Mouse (Mus musculus): ENCODE measurements at regions not wholly inside any gene's neighbourhood (a gene's known extent, or its start where the extent isn't known, plus 50 kb on each side); places are given as distances from the start of the nearest gene placed in this dataset.

- H3K4me3 ChIP-seq (ENCODE audit: extremely low read depth, insufficient read depth, insufficient read length), result no peak overlapping the region
- no peak for TF ChIP-seq POLR2A (IDR thresholded peaks at IDR 0.05; ENCODE audit: low read depth, low read length)
- TF ChIP-seq CTCF (IDR thresholded peaks at IDR 0.05; ENCODE audit: extremely low read depth, insufficient read depth, insufficient read length, insufficient replicate concordance), result no peak
- no peak overlapping the region for H3K27ac ChIP-seq (ENCODE audit: insufficient read depth, low read length)
- H3K27me3 ChIP-seq (ENCODE audit: control insufficient read depth, insufficient read depth, low read length), result no peaks in the 10 kb centered on the region
- no peaks in the 10 kb centered on the region for H3K36me3 ChIP-seq (ENCODE audit: control insufficient read depth, insufficient read depth, low read length)
- H3K4me1 ChIP-seq (ENCODE audit: control insufficient read depth, insufficient read depth, insufficient read length), result no peaks in the 10 kb centered on the region
- WGBS, result 89% methylated on average over 4 of the region's 4 CpGs
- DNase-seq (ENCODE audit: low read depth in 1 of 2, low spot score in 2 of 2), result no peak
Measured at GRCm38 (mm10) chr8:89673911-89674310, 629.9 kb upstream of the Sall1 start.

- no peaks in the 10 kb centered on the region for H3K27me3 ChIP-seq (ENCODE audit: control insufficient read depth, insufficient read depth, low read length)
- DNase-seq (ENCODE audit: low read depth in 1 of 2, low spot score in 2 of 2), result no peak
- H3K4me3 ChIP-seq (ENCODE audit: extremely low read depth, insufficient read depth, insufficient read length), result no peak overlapping the region
- no peaks in the 10 kb centered on the region for H3K4me1 ChIP-seq (ENCODE audit: control insufficient read depth, insufficient read depth, insufficient read length)
- no peak for TF ChIP-seq POLR2A (IDR thresholded peaks at IDR 0.05; ENCODE audit: low read depth, low read length)
- no peak for TF ChIP-seq CTCF (IDR thresholded peaks at IDR 0.05; ENCODE audit: extremely low read depth, insufficient read depth, insufficient read length, insufficient replicate concordance)
- WGBS, result 88% methylated on average over 5 of the region's 5 CpGs
- no peaks in the 10 kb centered on the region for H3K36me3 ChIP-seq (ENCODE audit: control insufficient read depth, insufficient read depth, low read length)
- no peak overlapping the region for H3K27ac ChIP-seq (ENCODE audit: insufficient read depth, low read length)
Measured at GRCm38 (mm10) chr8:89672631-89673030, 628.7 kb upstream of the Sall1 start.

- Histone ChIP-seq H3K27me3 (ENCODE audit: control insufficient read depth, insufficient read depth, low read length) (no peaks in the 10 kb centered on the region), H3K4me3 (ENCODE audit: extremely low read depth, insufficient read depth, insufficient read length) (no peak overlapping the region), H3K27ac (ENCODE audit: insufficient read depth, low read length) (no peak overlapping the region), H3K36me3 (ENCODE audit: control insufficient read depth, insufficient read depth, low read length) (no peaks in the 10 kb centered on the region), H3K4me1 (ENCODE audit: control insufficient read depth, insufficient read depth, insufficient read length) (no peaks in the 10 kb centered on the region)
- DNase-seq (ENCODE audit: low read depth in 1 of 2, low spot score in 2 of 2), result no peak
- TF ChIP-seq POLR2A (IDR thresholded peaks at IDR 0.05; ENCODE audit: low read depth, low read length), result no peak
- TF ChIP-seq CTCF (IDR thresholded peaks at IDR 0.05; ENCODE audit: extremely low read depth, insufficient read depth, insufficient read length, insufficient replicate concordance), result no peak
- whole genome bisulfite sequencing, result 86% methylated on average over 9 of the region's 9 CpGs
Measured at GRCm38 (mm10) chr8:89664911-89665689, 621.1 kb upstream of the Sall1 start.

- DNase-seq (ENCODE audit: low read depth in 1 of 2, low spot score in 2 of 2), result no peak
- WGBS, result 22% methylated on average over 10 of the region's 10 CpGs
- no peaks in the 10 kb centered on the region for H3K4me1 ChIP-seq (ENCODE audit: control insufficient read depth, insufficient read depth, insufficient read length)
- no peaks in the 10 kb centered on the region for H3K27me3 ChIP-seq (ENCODE audit: control insufficient read depth, insufficient read depth, low read length)
- H3K27ac ChIP-seq (ENCODE audit: insufficient read depth, low read length), result no peak overlapping the region
- TF ChIP-seq POLR2A (IDR thresholded peaks at IDR 0.05; ENCODE audit: low read depth, low read length), result no peak
- no peak for TF ChIP-seq CTCF (IDR thresholded peaks at IDR 0.05; ENCODE audit: extremely low read depth, insufficient read depth, insufficient read length, insufficient replicate concordance)
- no peak overlapping the region for H3K4me3 ChIP-seq (ENCODE audit: extremely low read depth, insufficient read depth, insufficient read length)
- H3K36me3 ChIP-seq (ENCODE audit: control insufficient read depth, insufficient read depth, low read length), result no peaks in the 10 kb centered on the region
Measured at GRCm38 (mm10) chr8:89663859-89664258, 619.9 kb upstream of the Sall1 start.

GRCm38 (mm10) chr8:89658998-89659944, 615.3 kb upstream of the Sall1 start:
- H3K27ac ChIP-seq (ENCODE audit: insufficient read depth, low read length), result no peak overlapping the region
- TF ChIP-seq CTCF (IDR thresholded peaks at IDR 0.05; ENCODE audit: extremely low read depth, insufficient read depth, insufficient read length, insufficient replicate concordance) (no peak), POLR2A (IDR thresholded peaks at IDR 0.05; ENCODE audit: low read depth, low read length) (no peak)
- H3K4me1 ChIP-seq (ENCODE audit: control insufficient read depth, insufficient read depth, insufficient read length), result no peaks in the 10 kb centered on the region
- no peaks in the 10 kb centered on the region for H3K27me3 ChIP-seq (ENCODE audit: control insufficient read depth, insufficient read depth, low read length)
- DNase-seq (ENCODE audit: low read depth in 1 of 2, low spot score in 2 of 2), result no peak
- no peak overlapping the region for H3K4me3 ChIP-seq (ENCODE audit: extremely low read depth, insufficient read depth, insufficient read length)
- H3K36me3 ChIP-seq (ENCODE audit: control insufficient read depth, insufficient read depth, low read length), result no peaks in the 10 kb centered on the region
- 47% methylated on average over 14 of the region's 14 CpGs for WGBS

- no peak for TF ChIP-seq POLR2A (IDR thresholded peaks at IDR 0.05; ENCODE audit: low read depth, low read length)
- TF ChIP-seq CTCF (IDR thresholded peaks at IDR 0.05; ENCODE audit: extremely low read depth, insufficient read depth, insufficient read length, insufficient replicate concordance), result no peak
- H3K4me1 ChIP-seq (ENCODE audit: control insufficient read depth, insufficient read depth, insufficient read length), result no peaks in the 10 kb centered on the region
- H3K36me3 ChIP-seq (ENCODE audit: control insufficient read depth, insufficient read depth, low read length), result no peaks in the 10 kb centered on the region
- 83% methylated on average over 14 of the region's 14 CpGs for WGBS
- no peak overlapping the region for H3K27ac ChIP-seq (ENCODE audit: insufficient read depth, low read length)
- DNase-seq (ENCODE audit: low read depth in 1 of 2, low spot score in 2 of 2), result no peak
- no peak overlapping the region for H3K4me3 ChIP-seq (ENCODE audit: extremely low read depth, insufficient read depth, insufficient read length)
- H3K27me3 ChIP-seq (ENCODE audit: control insufficient read depth, insufficient read depth, low read length), result no peaks in the 10 kb centered on the region
Measured at GRCm38 (mm10) chr8:89655369-89655768, 611.4 kb upstream of the Sall1 start.
